Mouse (Mus musculus) neural tube, embryonic 12.5 days (tissue): Measurements from ENCODE around the gene Cpsf7. TPM values are rescaled to one million over a fixed set of nuclear protein-coding genes. Genes with fewer than 3 reads are reported as not detected.

Experiments used
- ATAC-seq: fragments of 200-750 bp; cut with Nextera tagmentation; 2 replicates; pipeline ENCODE4 v1.8.0; 2017; ENCODE audit warnings: low read depth, mild to moderate bottlenecking, moderate TSS enrichment, moderate library complexity; ENCODE audit not compliant: low FRiP score
- H3K27ac ChIP-seq: fragments of 300-500 bp; sonication (generic); 2 replicates; pipeline ENCODE4 v1.5.1; 2016
- H3K27me3 ChIP-seq: fragments of 300-500 bp; sonication (generic); replicated peaks from 2 replicates; pipeline ENCODE4 v1.6.1; 2016; ENCODE audit warnings: mild to moderate bottlenecking
- H3K36me3 ChIP-seq: fragments of 300-500 bp; sonication (generic); 2 replicates; pipeline ENCODE4 v1.6.1; 2016; ENCODE audit warnings: mild to moderate bottlenecking
- H3K4me1 ChIP-seq: fragments of 300-500 bp; sonication (generic); 2 replicates; pipeline ENCODE4 v1.6.1; 2016
- H3K4me2 ChIP-seq: fragments of 300-500 bp; sonication (generic); replicated peaks from 2 replicates; pipeline ENCODE4 v1.6.1; 2016; ENCODE audit warnings: mild to moderate bottlenecking
- H3K4me3 ChIP-seq: fragments of 300-500 bp; sonication (generic); 2 replicates; pipeline ENCODE4 v1.5.1; 2016
- H3K9ac ChIP-seq: fragments of 300-500 bp; sonication (generic); 2 replicates; pipeline ENCODE4 v1.6.1; 2016; ENCODE audit warnings: mild to moderate bottlenecking
- H3K9me3 ChIP-seq: fragments of 300-500 bp; sonication (generic); 2 replicates; pipeline ENCODE4 v1.6.1; 2016; ENCODE audit warnings: mild to moderate bottlenecking
- WGBS: fragments of 180-500 bp; shearing (Covaris S2); methylation state at CpG from one replicate; pipeline ENCODE4 v1.1.7; 2016; 5-methylcytosine and 5-hydroxymethylcytosine counted together
- polyA plus RNA-seq: library from polyadenylated mRNA; unstranded; fragments of >200 nt; fragmentation: Nextera tagmentation; extraction: Ambion mirVana; gene quantifications from 2 replicates; pipeline ENCODE4 v1.2.1, GENCODE M21; 2016

The Cpsf7 gene
- polyA plus RNA-seq: 51.1 and 57.2 TPM in 2 replicates

DNA sequence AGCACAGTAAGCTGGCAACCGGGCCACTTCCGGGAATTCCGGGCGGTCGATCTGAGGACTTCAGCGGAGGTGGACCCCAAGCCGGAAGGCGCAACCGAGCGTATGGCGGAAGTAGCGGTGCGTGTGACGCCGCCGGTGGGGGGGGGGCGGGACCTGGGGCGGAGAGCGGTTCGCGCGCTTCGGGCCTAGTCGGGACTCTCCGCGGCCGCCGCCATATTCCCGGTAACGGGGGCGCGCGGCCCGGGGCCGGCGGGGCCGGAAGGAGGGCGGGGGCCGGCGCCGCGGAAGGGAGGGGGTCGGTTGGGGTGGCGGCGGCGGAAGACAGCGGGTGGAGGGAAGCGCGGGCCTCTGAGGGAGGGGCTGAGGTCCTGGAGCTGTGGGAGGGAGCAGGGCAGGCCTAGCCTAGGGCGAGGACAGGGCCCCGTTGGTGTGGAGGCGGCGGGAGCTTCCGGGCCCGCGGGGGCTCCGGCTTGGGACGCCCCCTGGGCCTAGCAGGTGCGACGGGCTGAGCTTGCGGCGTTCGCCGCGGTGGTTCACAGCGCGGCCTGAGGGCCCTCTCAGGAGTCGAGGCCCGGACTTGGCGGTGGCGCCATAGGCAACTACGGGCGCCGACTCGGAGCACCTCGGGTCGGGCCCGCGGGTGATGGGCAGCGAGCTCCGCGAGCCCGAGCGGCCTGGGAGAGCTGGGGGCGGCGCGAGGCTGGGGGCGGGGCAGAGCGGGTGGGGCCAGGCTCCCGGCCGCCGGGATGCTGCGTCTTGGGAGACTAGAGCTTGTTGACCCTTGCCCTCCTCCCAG, at the start of gene Cpsf7:
Cpsf7 (plus strand) TSS at position 161 of the 796 bp plus-strand sequence.
- Histone ChIP-seq H3K4me1 (peaks cover 19% of the 10 kb centered on the region), H3K27me3 (no peaks in the 10 kb centered on the region), H3K9me3 (no peaks in the 10 kb centered on the region), H3K9ac (peak within 1 kb of the TSS; percentile 98), H3K27ac (peak within 1 kb of the TSS; percentile 94), H3K4me2 (peak within 1 kb of the TSS; percentile 76), H3K4me3 (peak within 1 kb of the TSS; percentile 98), H3K36me3 (peaks cover 15% of the 10 kb centered on the region)
- WGBS: under 1% methylated on average over 92 of the region's 93 CpGs
- ATAC-seq: peak; percentile 93

- Histone ChIP-seq H3K9me3 (no peaks in the 10 kb centered on the region), H3K4me2 (no peak overlapping the region), H3K4me1 (peaks cover 5% of the 10 kb centered on the region), H3K36me3 (no peaks in the 10 kb centered on the region), H3K27me3 (no peaks in the 10 kb centered on the region), H3K27ac (no peak overlapping the region), H3K4me3 (no peak overlapping the region), H3K9ac (no peak overlapping the region)
- 69% methylated on average over 4 of the region's 4 CpGs for WGBS
- ATAC-seq: no peak
Measured at GRCm38 (mm10) chr19:10479541-10479940, 45.5 kb upstream of the Cpsf7 start.

DNA sequence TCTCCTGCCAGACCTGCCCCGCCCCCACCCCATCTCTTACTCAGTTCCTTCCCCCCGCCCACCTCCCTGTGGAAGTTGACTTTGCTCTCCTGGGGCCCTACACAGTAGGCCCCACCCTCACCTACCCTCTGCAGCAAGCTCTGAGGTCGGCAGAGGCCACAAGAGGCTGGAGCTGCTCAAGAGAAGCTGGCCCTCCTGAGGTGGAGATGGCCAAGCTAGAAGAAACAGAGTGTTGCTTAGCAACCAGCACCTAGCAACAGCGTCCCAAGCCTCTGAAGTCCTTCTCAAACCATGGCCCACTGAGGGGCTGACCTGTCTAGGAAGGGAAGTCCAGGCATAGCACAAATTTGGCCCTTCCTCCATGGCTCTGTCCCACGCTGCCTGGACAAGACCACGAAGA, 42.4 kb upstream of the Cpsf7 start, which contains the start of gene Ppp1r32:
Ppp1r32 (minus strand) TSS at position 226 of the 400 bp plus-strand sequence.
- Histone ChIP-seq H3K36me3 (no peaks in the 10 kb centered on the region), H3K27ac (no peak within 1 kb of the TSS), H3K4me2 (no peak within 1 kb of the TSS), H3K9ac (no peak within 1 kb of the TSS), H3K9me3 (no peaks in the 10 kb centered on the region), H3K27me3 (no peaks in the 10 kb centered on the region), H3K4me1 (peaks cover 5% of the 10 kb centered on the region), H3K4me3 (no peak within 1 kb of the TSS)
- 34% methylated on average over 6 of the region's 6 CpGs for WGBS
- ATAC-seq: 0 out of 2 replicates have a peak, but pooled peaks have one; percentile 31

DNA sequence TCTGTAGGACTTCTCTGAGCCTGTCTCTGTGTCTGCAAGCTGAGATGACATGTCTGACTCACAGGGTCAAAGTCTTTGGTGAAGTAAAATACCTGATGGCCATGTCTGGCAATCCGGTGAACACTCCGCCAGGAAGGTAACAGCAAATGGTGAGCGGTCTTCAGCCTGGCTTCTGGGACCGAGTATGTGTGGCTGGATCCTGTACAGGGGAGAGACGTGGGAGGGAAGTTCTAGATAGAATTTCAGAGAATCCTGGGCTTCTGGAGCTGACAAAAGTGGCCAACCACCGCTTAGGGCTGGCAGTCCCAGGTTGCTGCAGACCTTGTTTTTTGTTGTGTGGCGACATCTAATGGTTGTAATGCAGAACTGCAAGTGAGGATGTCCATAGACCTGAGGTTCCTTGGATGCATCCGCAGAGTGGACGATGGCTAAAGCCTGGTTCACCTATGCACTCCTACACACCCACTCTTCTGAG, 38.8 kb upstream of the Cpsf7 start:
- no peak overlapping the region for H3K27ac ChIP-seq
- no peak overlapping the region for H3K4me3 ChIP-seq

GRCm38 (mm10) chr19:10495670-10496069, 29.4 kb upstream of the Cpsf7 start:
- peaks cover 20% of the 10 kb centered on the region for H3K4me1 ChIP-seq
- H3K4me3 ChIP-seq: no peak overlapping the region
- no peaks in the 10 kb centered on the region for H3K9me3 ChIP-seq
- H3K27me3 ChIP-seq: no peaks in the 10 kb centered on the region
- ATAC-seq: no peak
- no peak overlapping the region for H3K9ac ChIP-seq
- WGBS: 85% methylated on average over 1 of the region's 1 CpGs
- H3K36me3 ChIP-seq: peaks cover 11% of the 10 kb centered on the region; the same call in 1 of the 2 replicates
- no peak overlapping the region for H3K27ac ChIP-seq
- H3K4me2 ChIP-seq: no peak overlapping the region

More for the DNA sequence above, 38.8 kb upstream of the Cpsf7 start:
- Histone ChIP-seq H3K9ac (no peak overlapping the region), H3K27me3 (no peaks in the 10 kb centered on the region), H3K4me1 (peaks cover 5% of the 10 kb centered on the region), H3K9me3 (no peaks in the 10 kb centered on the region), H3K4me2 (no peak overlapping the region), H3K36me3 (no peaks in the 10 kb centered on the region)
- peak; percentile 67; the same call in 1 of the 2 replicates for ATAC-seq
- 25% methylated on average over 9 of the region's 9 CpGs for WGBS

DNA sequence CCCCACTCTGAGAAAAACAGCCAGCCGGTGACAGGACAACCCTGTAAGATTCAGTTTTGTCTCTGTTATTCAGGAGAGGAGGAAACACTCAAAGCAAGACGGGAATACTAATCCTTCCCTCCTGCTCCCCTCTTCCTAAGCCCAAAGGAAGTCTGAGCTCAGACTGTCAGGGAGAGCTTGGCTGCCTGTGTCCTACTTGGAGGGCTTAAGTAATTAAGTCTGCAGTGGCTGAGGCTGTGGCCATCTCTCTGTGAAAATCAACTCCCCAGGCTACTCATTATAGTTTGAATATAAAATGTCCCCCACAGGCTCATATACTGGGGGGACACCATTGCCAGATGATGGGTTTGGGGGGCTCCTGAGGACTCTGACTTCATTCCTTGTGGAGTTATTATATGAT, 28.1 kb upstream of the Cpsf7 start:
- H3K36me3 ChIP-seq: peaks cover 24% of the 10 kb centered on the region
- H3K4me1 ChIP-seq: peaks cover 14% of the 10 kb centered on the region
- no peak overlapping the region for H3K4me2 ChIP-seq
- no peaks in the 10 kb centered on the region for H3K27me3 ChIP-seq
- ATAC-seq: no peak
- no peak overlapping the region for H3K4me3 ChIP-seq
- 71% methylated on average over 2 of the region's 2 CpGs for WGBS
- no peaks in the 10 kb centered on the region for H3K9me3 ChIP-seq
- no peak overlapping the region for H3K9ac ChIP-seq
- no peak overlapping the region for H3K27ac ChIP-seq

GRCm38 (mm10) chr19:10497512-10498160, 27.4 kb upstream of the Cpsf7 start:
- Histone ChIP-seq H3K4me3 (no peak overlapping the region), H3K9ac (no peak overlapping the region), H3K9me3 (no peaks in the 10 kb centered on the region), H3K4me1 (peaks cover 8% of the 10 kb centered on the region; the same call in 1 of the 2 replicates), H3K36me3 (peaks cover 26% of the 10 kb centered on the region), H3K27me3 (no peaks in the 10 kb centered on the region), H3K27ac (no peak overlapping the region), H3K4me2 (no peak overlapping the region)
- no peak for ATAC-seq
- WGBS: 55% methylated on average over 8 of the region's 8 CpGs

DNA sequence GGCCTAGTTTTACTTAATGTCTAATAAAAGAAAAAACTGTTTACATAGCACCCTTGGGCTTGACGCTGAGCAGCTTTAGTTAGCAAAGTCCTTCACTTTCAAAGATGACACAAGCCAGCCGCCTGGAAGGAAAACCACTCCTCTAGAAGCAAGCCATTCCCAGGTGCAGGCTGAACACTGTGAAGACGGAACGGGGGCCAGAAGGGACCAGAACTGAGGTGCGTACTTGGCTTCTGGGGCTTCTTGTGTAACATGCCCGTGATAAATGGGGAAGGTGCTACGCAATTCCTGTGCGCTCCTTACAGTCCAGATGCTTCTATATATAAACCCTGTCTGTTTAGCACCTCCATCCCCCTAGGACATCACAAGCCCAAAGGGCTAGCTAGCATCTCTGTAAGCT, 24.5 kb upstream of the Cpsf7 start:
- 96% methylated on average over 8 of the region's 8 CpGs for WGBS
- Histone ChIP-seq H3K4me2 (no peak overlapping the region), H3K9me3 (no peaks in the 10 kb centered on the region), H3K4me1 (no peaks in the 10 kb centered on the region), H3K27ac (no peak overlapping the region), H3K9ac (no peak overlapping the region), H3K36me3 (peaks cover 32% of the 10 kb centered on the region), H3K27me3 (no peaks in the 10 kb centered on the region), H3K4me3 (no peak overlapping the region)
- ATAC-seq: no peak

- H3K4me3 ChIP-seq: no peak overlapping the region
- no peaks in the 10 kb centered on the region for H3K27me3 ChIP-seq
- H3K36me3 ChIP-seq: peaks cover 41% of the 10 kb centered on the region
- H3K4me1 ChIP-seq: no peaks in the 10 kb centered on the region
- 8% methylated on average over 4 of the region's 4 CpGs for WGBS
- no peaks in the 10 kb centered on the region for H3K9me3 ChIP-seq
- no peak overlapping the region for H3K27ac ChIP-seq
- H3K4me2 ChIP-seq: no peak overlapping the region
- no peak overlapping the region for H3K9ac ChIP-seq
- ATAC-seq: peak; percentile 78
Measured at GRCm38 (mm10) chr19:10502571-10502970, 22.5 kb upstream of the Cpsf7 start.

GRCm38 (mm10) chr19:10510759-10511330, 14.2 kb upstream of the Cpsf7 start:
- Histone ChIP-seq H3K4me3 (no peak overlapping the region), H3K36me3 (peaks cover 31% of the 10 kb centered on the region), H3K27ac (no peak overlapping the region), H3K4me2 (no peak overlapping the region), H3K9ac (no peak overlapping the region), H3K4me1 (no peaks in the 10 kb centered on the region), H3K9me3 (no peaks in the 10 kb centered on the region), H3K27me3 (no peaks in the 10 kb centered on the region)
- WGBS: 85% methylated on average over 6 of the region's 6 CpGs
- no peak for ATAC-seq

- H3K27ac ChIP-seq: no peak overlapping the region
- H3K4me1 ChIP-seq: peaks cover 8% of the 10 kb centered on the region; the same call in 1 of the 2 replicates
- no peaks in the 10 kb centered on the region for H3K27me3 ChIP-seq
- no peak overlapping the region for H3K9ac ChIP-seq
- WGBS: 59% methylated on average over 1 of the region's 1 CpGs
- no peak overlapping the region for H3K4me3 ChIP-seq
- no peaks in the 10 kb centered on the region for H3K9me3 ChIP-seq
- no peak overlapping the region for H3K4me2 ChIP-seq
- peaks cover 20% of the 10 kb centered on the region for H3K36me3 ChIP-seq
- no peak for ATAC-seq
Measured at GRCm38 (mm10) chr19:10520355-10520754, 4.7 kb upstream of the Cpsf7 start.

- 85% methylated on average over 1 of the region's 1 CpGs for WGBS
- Histone ChIP-seq H3K27ac (no peak overlapping the region), H3K4me3 (no peak overlapping the region), H3K36me3 (peaks cover 8% of the 10 kb centered on the region; the same call in 1 of the 2 replicates), H3K9ac (no peak overlapping the region), H3K27me3 (no peaks in the 10 kb centered on the region), H3K4me1 (peaks cover 17% of the 10 kb centered on the region), H3K4me2 (no peak overlapping the region), H3K9me3 (no peaks in the 10 kb centered on the region)
- no peak for ATAC-seq
Measured at GRCm38 (mm10) chr19:10521926-10522325, 3.1 kb upstream of the Cpsf7 start.
